Mouse (Mus musculus): ENCODE measurements around the gene Abhd15.
"Not testable (repeated sequence)": the region's sequence is repeated elsewhere in the genome, so short reads cannot be mapped to it uniquely, and the experiment has no call there.

Abhd15 gene

GRCm38 (mm10) chr11:77512891-77513810 is 1.8 kb upstream of the Abhd15 start:
- DNase-seq: peak; percentile 87 to 91

DNA sequence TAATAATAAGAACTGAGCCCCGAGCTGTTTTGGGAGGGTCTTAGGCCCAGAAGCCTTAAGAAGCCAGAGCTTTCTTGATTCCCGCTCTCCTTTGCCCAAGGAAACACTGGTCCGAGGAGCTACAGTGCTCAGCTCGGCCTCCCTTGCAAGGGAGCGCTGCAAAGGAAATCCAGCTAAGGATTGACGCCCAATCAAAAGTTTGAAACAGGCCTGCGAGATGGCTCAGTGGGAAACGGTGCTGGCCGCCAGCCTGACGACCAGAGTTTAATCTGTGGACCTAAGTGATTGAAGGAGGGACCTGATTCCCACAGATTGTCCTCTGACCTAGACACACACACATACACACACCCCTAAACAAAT is 1.1 kb upstream of the Abhd15 start:
- DNase-seq: peak in 1 of 2 experiments; percentile 10

DNA sequence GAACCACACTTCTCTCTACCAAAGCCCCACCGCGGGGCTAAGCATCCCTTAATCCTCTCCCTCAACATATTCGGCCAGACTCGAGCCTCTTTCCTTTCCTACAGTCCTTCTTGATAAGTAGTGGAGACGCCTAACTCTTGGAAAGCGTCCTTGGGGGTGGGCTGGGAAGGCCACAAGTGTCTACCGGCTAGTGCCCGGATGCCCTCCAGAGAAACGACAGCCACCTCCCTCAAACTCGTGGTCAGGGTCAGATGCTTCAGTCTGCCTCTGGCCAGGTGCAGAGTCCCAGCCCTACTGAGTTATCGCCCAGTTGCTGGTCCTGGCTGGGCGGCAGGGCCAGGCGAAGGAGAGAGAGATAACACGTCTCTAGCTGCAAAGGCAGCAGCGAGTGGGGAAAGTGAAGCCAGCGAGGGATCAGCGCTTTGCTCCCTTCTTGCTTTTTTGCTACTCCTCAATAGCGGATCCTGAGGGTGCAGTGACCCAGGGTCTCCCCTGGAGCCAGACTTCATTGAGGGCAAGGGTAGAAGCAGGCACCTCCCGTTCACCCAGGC is 565 bp upstream of the Abhd15 start:
- no peak for DNase-seq

DNA sequence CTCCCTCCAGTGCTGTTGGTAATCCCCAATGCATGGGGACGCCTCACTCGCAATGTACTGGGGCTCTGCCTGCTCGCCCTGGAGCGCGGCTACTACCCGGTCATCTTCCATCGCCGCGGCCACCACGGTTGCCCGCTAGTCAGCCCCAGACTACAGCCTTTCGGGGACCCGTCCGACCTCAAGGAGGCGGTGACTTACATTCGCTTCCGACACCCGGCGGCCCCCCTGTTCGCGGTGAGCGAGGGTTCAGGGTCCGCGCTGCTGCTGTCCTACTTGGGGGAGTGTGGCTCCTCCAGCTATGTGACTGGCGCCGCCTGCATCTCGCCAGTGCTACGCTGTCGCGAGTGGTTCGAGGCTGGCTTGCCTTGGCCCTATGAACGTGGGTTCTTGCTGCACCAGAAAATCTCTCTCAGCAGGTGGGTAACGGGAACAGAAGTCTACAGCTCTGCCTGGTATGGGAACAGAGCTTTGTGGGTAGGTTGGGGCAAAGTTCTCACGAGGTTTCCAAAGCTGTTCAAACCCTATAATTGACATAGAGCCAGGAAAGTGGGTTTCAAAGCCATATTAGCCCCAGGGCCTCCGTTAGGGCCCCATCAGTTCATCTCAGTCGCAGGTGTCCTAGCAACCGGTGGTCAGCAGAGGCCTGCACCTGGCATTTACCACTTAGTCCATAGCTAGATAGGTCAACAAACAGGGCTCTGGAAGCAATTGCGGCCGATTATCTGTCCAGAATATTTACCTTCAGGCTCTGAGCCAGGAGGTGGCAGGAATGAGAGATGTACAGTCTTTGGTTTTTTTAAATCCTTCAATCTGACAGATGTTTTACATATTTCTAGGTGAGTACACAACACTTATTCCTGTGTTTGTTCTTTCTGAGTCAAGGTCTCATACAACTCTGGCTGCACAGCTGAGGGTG is 974 bp downstream of the Abhd15 start, which contains the start of gene Trp53i13:
Gene Trp53i13 (minus strand): TSS at position 344 of the 916 bp plus-strand sequence.
- DNase-seq: peak; percentile 48 to 68

DNA sequence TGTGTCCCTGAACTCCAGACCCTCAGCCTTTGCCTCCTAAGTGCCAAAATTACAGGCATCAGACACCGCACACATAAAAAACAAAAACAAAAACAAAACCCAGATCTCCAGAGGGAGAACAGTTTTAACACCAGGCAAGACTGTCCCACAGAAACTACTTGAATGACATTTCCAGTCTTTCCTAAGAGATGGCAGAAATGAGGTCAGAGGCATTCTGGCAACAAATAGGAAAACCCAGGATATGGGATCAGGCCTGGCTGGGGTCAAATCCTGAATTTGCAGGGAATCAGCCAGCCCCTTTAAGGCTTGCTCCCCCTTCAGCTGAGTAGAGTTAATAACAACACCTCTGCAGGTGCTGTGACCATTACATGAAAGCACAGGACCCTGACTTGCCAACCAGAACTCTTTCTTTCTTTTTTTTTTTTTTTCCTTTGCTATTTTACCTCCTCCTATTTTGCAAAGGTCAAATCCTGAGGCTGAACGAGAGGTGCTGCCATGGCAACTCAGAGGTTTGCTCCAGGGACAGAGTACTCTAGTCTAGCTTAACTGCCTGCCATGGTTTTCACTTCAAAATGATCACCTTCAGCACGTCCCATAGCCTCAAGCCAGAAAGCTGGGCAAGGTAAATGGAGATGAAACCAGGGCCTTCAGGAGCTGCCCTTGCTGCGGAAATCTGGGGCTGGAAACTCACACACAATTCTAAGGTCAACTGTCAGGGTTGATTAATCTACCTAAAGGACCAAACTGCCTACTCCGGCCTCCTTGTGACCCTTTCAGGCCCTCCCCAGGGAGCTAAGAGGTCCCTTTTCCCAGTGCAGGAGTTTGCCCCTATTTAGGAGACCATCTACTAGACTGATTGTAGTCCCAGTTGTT is 1.9 kb downstream of the Abhd15 start:
- no peak for DNase-seq

GRCm38 (mm10) chr11:77518051-77518798 is 3.3 kb downstream of the Abhd15 start:
- DNase-seq: peak; percentile 61 to 62

GRCm38 (mm10) chr11:77519043-77519442 is 4.1 kb downstream of the Abhd15 start, which contains the start of gene Gm10392:
TSS of gene Gm10392 (minus strand) at chr11:77519198.
- peak; percentile 78 to 87 for DNase-seq

DNA sequence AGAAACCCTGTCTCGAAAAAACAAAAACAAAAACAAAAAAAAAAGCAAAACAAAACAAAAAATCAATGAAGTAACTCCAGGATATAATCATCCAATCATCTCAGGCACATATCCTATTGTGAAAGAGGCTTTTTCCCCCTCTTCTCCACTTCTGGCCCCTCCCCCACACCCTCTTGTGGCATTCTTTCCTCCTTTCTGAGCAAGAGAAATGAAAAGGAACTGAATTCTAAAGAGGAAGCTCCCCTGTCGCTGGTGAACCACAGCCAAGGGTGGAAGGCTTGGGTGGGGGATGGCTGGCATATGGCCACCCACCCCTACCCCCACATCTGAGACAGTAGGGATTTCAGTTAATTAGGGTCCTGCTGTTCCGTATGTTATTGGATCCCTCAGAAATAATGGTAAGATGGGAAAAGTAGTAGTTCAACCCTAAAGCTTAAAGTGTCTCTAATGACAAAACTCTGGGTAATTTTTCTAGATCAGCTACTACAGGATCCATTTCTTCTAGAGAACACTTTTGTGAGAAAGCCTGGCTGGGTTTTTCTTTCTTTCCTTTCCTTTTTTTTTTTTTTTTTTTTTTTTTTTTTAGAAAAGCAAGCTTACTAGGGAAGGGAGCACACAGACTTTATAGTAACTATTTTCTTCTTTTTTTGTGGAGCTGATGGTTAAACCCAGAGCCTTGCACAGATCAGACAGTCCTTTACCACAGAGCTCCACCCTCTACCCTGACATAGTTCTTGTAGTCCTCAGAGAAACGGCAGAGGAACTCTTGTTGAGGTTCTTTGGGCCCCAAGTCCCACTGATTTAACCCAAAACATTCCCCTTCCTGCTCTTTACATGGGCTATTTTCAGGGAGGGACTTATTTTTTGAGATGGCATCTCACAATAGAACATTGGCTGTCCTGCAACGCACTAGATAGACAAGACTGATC is 5.9 kb downstream of the Abhd15 start:
- peak; percentile 59 to 71 for DNase-seq

DNA sequence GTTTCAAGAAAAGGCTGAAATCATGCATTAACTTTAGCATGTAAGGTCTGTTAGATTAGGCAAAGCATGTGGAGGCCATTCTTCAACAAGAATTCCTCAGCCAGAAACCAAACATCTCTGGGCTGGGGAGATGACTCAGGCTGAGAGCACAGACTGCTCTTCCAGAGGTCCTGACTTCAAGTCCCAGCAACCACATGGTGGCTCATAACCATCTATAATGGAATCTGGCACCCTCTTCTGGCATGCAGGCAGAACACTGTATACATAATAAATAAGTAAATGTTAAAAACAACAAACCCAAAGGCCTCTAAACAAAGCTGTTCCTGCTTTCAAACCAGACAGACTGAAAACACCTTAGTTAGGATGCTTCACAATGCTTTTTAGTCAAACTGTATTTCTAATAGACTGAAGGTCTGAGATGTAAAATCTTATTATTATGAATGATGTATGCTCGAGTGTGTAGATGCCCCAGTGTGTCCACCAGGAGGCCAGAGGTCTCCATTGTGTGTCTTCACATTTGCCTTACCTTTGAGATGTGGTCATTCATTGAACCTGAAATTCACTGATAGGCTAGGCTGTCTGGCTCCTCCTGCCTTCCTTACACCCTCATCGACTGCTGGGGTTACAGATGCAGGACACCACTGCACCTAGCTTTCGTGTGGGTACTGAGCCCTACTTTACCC is 11.0 kb downstream of the Abhd15 start:
- DNase-seq: no peak

- DNase-seq: not testable (repeated sequence)
Measured at GRCm38 (mm10) chr11:77528420-77528819, 13.5 kb downstream of the Abhd15 start.

- DNase-seq: no peak
Measured at GRCm38 (mm10) chr11:77529644-77530043, 14.7 kb downstream of the Abhd15 start.

- DNase-seq: no peak
Measured at GRCm38 (mm10) chr11:77530862-77531261, 15.9 kb downstream of the Abhd15 start.

GRCm38 (mm10) chr11:77532202-77532846 is 17.4 kb downstream of the Abhd15 start:
- DNase-seq: no peak

DNA sequence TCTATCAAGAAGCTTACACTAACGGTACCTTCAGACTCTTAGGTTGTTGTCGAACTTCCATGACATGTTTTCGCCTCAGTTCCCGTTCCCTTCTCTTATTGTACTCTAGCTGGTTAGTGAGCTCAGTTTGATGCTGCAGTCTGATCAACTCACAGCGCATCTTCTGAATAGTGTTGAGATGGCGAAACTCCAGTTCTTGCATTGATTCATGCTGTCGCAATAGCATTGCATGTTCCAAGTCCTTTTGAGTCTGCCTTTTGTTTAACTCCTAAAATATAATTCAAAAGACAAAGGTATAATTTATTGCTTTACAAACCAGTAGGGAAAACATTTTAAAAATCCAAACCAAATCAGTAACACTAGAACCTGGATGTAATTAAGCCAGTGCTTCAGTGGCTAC is 30.3 kb downstream of the Abhd15 start:
- DNase-seq: no peak

- DNase-seq: no peak
Measured at GRCm38 (mm10) chr11:77585201-77585600, 70.3 kb downstream of the Abhd15 start.
